Mouse (Mus musculus) neural tube, embryonic 11.5 days (tissue): Measurements from ENCODE around the gene Il13. TPM values are rescaled to one million over a fixed set of nuclear protein-coding genes. Genes with fewer than 3 reads are reported as not detected.

Source experiments
- ATAC-seq: fragments of 200-750 bp; cut with Nextera tagmentation; 2 replicates; pipeline ENCODE4 v1.8.0; 2017; ENCODE audit warnings: moderate number of reproducible peaks, mild to moderate bottlenecking, moderate TSS enrichment, moderate library complexity; ENCODE audit not compliant: insufficient read depth, low FRiP score, low TSS enrichment
- DNase-seq: peaks from one replicate; pipeline ENCODE4 v3.0.0-alpha.2; 2015; ENCODE audit warnings: low spot score
- H3K27ac ChIP-seq: fragments of 300-500 bp; sonication (generic); 2 replicates; pipeline ENCODE4 v1.5.1; 2014; ENCODE audit warnings: low read depth, mild to moderate bottlenecking, low read length
- H3K27me3 ChIP-seq: fragments of 300-500 bp; sonication (generic); 2 replicates; pipeline ENCODE4 v1.6.1; 2014; ENCODE audit warnings: mild to moderate bottlenecking, low read length, mixed read lengths; ENCODE audit not compliant: control insufficient read depth, insufficient read depth
- H3K36me3 ChIP-seq: fragments of 300-500 bp; sonication (generic); 2 replicates; pipeline ENCODE4 v1.6.1; 2014; ENCODE audit warnings: mild to moderate bottlenecking, low read length, moderate library complexity, mixed read lengths; ENCODE audit not compliant: control insufficient read depth, insufficient read depth
- H3K4me1 ChIP-seq: fragments of 300-500 bp; sonication (generic); 2 replicates; pipeline ENCODE4 v1.6.1; 2014; ENCODE audit warnings: low read length, mixed read lengths; ENCODE audit not compliant: control insufficient read depth, insufficient read depth
- H3K4me2 ChIP-seq: fragments of 300-500 bp; sonication (generic); 2 replicates; pipeline ENCODE4 v1.6.1; 2014; ENCODE audit warnings: low read depth, mild to moderate bottlenecking, moderate library complexity
- H3K4me3 ChIP-seq: fragments of 300-500 bp; sonication (generic); 2 replicates; pipeline ENCODE4 v1.5.1; 2014; ENCODE audit warnings: low read depth, low read length
- H3K9ac ChIP-seq: fragments of 300-500 bp; sonication (generic); 2 replicates; pipeline ENCODE4 v1.6.1; 2014; ENCODE audit warnings: mild to moderate bottlenecking, low read length
- H3K9me3 ChIP-seq: fragments of 300-500 bp; sonication (generic); 2 replicates; pipeline ENCODE4 v1.6.1; 2016; ENCODE audit warnings: low read length; ENCODE audit not compliant: control insufficient read depth
- WGBS: fragments of 180-500 bp; shearing (Covaris S2); extraction: QIAGEN DNeasy Blood & Tissue Kit; methylation state at CpG from one replicate; pipeline ENCODE4 v1.1.7; 2014; 5-methylcytosine and 5-hydroxymethylcytosine counted together
- polyA plus RNA-seq: library from polyadenylated mRNA; unstranded; fragments of >200 nt; fragmentation: Nextera tagmentation; extraction: Ambion mirVana; gene quantifications from 2 replicates; pipeline ENCODE4 v1.2.1, GENCODE M21; 2014

Gene Il13
- polyA plus RNA-seq, 1 experiment from 2014 or later: not detected

DNA sequence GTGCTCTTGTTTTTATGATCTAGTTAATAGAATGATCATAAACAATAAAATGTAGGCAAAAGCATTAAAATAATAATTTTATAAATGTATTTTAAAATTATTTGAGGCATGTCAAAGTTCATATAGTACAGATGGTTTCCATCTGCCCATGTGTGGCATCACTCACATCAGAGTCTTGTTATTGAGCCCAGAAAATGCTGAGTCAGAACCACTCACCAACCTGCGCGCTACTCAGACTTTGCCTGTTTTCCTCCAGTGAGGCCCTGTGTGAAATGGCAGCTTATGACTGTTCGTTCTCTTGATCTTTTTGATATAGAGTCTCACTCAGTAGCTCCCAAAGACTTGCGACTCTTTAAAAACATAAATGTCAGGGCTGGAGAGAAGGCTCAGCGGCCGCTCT is 49.0 kb downstream of the Il13 start:
- no peak overlapping the region for H3K4me2 ChIP-seq
- H3K27me3 ChIP-seq: no peaks in the 10 kb centered on the region
- no peaks in the 10 kb centered on the region for H3K9me3 ChIP-seq
- H3K9ac ChIP-seq: no peak overlapping the region
- 94% methylated on average over 6 of the region's 6 CpGs for WGBS
- H3K36me3 ChIP-seq: peaks cover 6% of the 10 kb centered on the region
- ATAC-seq: no peak
- DNase-seq: no peak
- no peaks in the 10 kb centered on the region for H3K4me1 ChIP-seq
- no peak overlapping the region for H3K4me3 ChIP-seq
- H3K27ac ChIP-seq: no peak overlapping the region

DNA sequence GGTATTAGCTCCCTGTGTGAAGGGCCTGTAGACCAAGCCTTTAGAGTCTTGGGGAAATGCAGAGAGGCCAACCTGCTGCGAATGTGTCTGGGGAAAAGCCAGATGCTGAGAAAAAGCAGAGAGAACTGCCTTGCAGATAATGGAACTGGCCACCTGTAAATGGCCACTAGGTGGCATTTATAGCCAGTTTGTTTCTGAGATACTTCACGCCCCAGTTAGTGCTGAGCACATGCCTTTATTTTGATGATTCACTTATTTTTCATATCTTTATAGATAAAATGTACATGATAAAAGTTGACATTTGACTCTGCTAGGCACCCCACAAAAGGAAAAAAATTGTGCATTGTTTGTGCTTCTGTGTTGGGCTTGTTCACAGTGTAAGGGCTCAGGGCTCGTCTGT is 49.7 kb downstream of the Il13 start:
- DNase-seq: no peak
- H3K4me1 ChIP-seq: no peaks in the 10 kb centered on the region
- H3K4me3 ChIP-seq: no peak overlapping the region
- no peaks in the 10 kb centered on the region for H3K27me3 ChIP-seq
- WGBS: 71% methylated on average over 3 of the region's 3 CpGs
- H3K9me3 ChIP-seq: no peaks in the 10 kb centered on the region
- no peak overlapping the region for H3K4me2 ChIP-seq
- ATAC-seq: no peak
- H3K9ac ChIP-seq: no peak overlapping the region
- H3K27ac ChIP-seq: no peak overlapping the region
- peaks cover 8% of the 10 kb centered on the region for H3K36me3 ChIP-seq

DNA sequence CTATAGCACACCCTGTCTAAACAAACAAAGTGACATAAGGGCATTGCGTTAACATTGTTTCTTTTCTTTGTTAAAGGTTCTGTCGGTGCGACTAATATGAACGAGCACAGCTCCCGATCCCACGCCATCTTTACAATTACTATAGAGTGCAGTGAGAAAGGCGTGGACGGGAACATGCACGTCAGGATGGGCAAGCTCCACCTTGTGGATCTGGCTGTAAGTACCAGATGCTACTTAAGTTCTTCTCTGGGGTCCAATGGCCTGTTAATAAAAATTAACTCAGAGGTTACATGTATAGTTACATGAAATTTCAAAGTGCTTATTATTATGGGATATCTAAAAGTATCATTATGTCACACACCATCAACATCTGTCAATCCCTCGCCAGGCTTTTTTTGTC is 51.4 kb downstream of the Il13 start:
- no peak overlapping the region for H3K4me3 ChIP-seq
- no peaks in the 10 kb centered on the region for H3K4me1 ChIP-seq
- DNase-seq: no peak
- no peak for ATAC-seq
- no peaks in the 10 kb centered on the region for H3K9me3 ChIP-seq
- peaks cover 8% of the 10 kb centered on the region for H3K36me3 ChIP-seq
- 76% methylated on average over 10 of the region's 10 CpGs for WGBS
- no peak overlapping the region for H3K9ac ChIP-seq
- no peak overlapping the region for H3K4me2 ChIP-seq
- H3K27me3 ChIP-seq: no peaks in the 10 kb centered on the region
- no peak overlapping the region for H3K27ac ChIP-seq

Other genes with a start within 250 kb of the Il13 start
- gene Leap2, start 211.5 kb downstream of the Il13 start, polyA plus RNA-seq: not detected in 2 replicates
- gene Uqcrq, start 203.9 kb downstream of the Il13 start, polyA plus RNA-seq: 559 and 570 TPM in 2 replicates
- gene Gdf9, start 203.7 kb downstream of the Il13 start, polyA plus RNA-seq: 2.6 and 2.7 TPM in 2 replicates
- not detected in 2 replicates for gene Gm10447, start 177.6 kb downstream of the Il13 start, polyA plus RNA-seq
- gene Shroom1, start 177.5 kb downstream of the Il13 start, polyA plus RNA-seq: 1.5 and 3.1 TPM in 2 replicates
- gene Gm9837, start 164.2 kb downstream of the Il13 start, polyA plus RNA-seq: not detected in 2 replicates
- not detected in 2 replicates for gene Gm9945, start 154.5 kb downstream of the Il13 start, polyA plus RNA-seq
- 0.12 and 0.17 TPM in 2 replicates for gene Sowaha, start 154.4 kb downstream of the Il13 start, polyA plus RNA-seq
- gene Sept8, start 115.4 kb downstream of the Il13 start, polyA plus RNA-seq: 21.5 and 21.8 TPM in 2 replicates
- gene Kif3a, start 67.3 kb downstream of the Il13 start, polyA plus RNA-seq: 95.4 and 108 TPM in 2 replicates
- gene Il4, start 16.0 kb downstream of the Il13 start, polyA plus RNA-seq: 2.5 and 4.0 TPM in 2 replicates
- 17.3 and 18.5 TPM in 2 replicates for gene Rad50, start 72.6 kb upstream of the Il13 start, polyA plus RNA-seq
- not detected in 2 replicates for gene Il5, start 86.1 kb upstream of the Il13 start, polyA plus RNA-seq
- 4.0 and 4.3 TPM in 2 replicates for gene Irf1, start 135.3 kb upstream of the Il13 start, polyA plus RNA-seq
- gene Gm17334, start 138.5 kb upstream of the Il13 start, polyA plus RNA-seq: not detected in 2 replicates
- not detected in 2 replicates for gene Gm12216, start 224.6 kb upstream of the Il13 start, polyA plus RNA-seq